Mouse (Mus musculus) lung, adult 2 months (tissue): ENCODE measurements around the gene Btbd9. TPM values are rescaled to one million over a fixed set of nuclear protein-coding genes. Genes with fewer than 3 reads are reported as not detected.

ENCODE experiments used
- DNase-seq: peaks from one replicate; pipeline ENCODE4 v3.0.0; 2022
- H3K4me1 ChIP-seq: fragments of 200-500 bp; 2 replicates; pipeline ENCODE4 v1.6.1; 2011; ENCODE audit warnings: low read length; ENCODE audit not compliant: control insufficient read depth, insufficient read depth
- H3K4me3 ChIP-seq: fragments of 200-500 bp; replicated peaks from 2 replicates; pipeline ENCODE3; 2011; ENCODE audit warnings: low read depth, mild to moderate bottlenecking, control low read depth, low read length; ENCODE audit errors: extremely low read depth
- CTCF ChIP-seq: fragments of 200-500 bp; IDR thresholded peaks from 2 replicates; pipeline ENCODE4 v1.5.1; 2011; ENCODE audit warnings: mild to moderate bottlenecking, low read length, control low read depth; ENCODE audit not compliant: insufficient read depth
- POLR2A ChIP-seq: fragments of 200-500 bp; IDR thresholded peaks from 2 replicates; pipeline ENCODE4 v1.6.1; 2011; ENCODE audit warnings: low read depth, mild to moderate bottlenecking, control low read depth, low read length, borderline replicate concordance; ENCODE audit errors: extremely low read depth
- WGBS: fragments of 180-500 bp; shearing (Covaris S2); methylation state at CpG from one replicate; pipeline ENCODE4 v1.1.7; 2018; 5-methylcytosine and 5-hydroxymethylcytosine counted together
- polyA plus RNA-seq: library from polyadenylated mRNA; depleted of rRNA; stranded (reverse); fragments of >200 nt; gene quantifications from 2 replicates; pipeline ENCODE4 v1.2.3, GENCODE M21; 2012

The Btbd9 gene
- polyA plus RNA-seq, 1 experiment: 24.2 TPM

GRCm38 (mm10) chr17:30580781-30581180 is 4.5 kb upstream of the Btbd9 start:
- H3K4me1 ChIP-seq: peaks cover 4% of the 10 kb centered on the region; the same call in 1 of the 2 replicates
- no peak for DNase-seq
- no peak for TF ChIP-seq CTCF
- no peak for TF ChIP-seq POLR2A
- no peak overlapping the region for H3K4me3 ChIP-seq
- WGBS: 71% methylated on average over 1 of the region's 1 CpGs

GRCm38 (mm10) chr17:30576946-30577345 is 658 bp upstream of the Btbd9 start:
- 45% methylated on average over 12 of the region's 12 CpGs for WGBS
- Histone ChIP-seq H3K4me3 (peak overlapping the region; percentile 93), H3K4me1 (peaks cover 13% of the 10 kb centered on the region)
- no peak for DNase-seq
- no peak for TF ChIP-seq CTCF
- TF ChIP-seq POLR2A: no peak

DNA sequence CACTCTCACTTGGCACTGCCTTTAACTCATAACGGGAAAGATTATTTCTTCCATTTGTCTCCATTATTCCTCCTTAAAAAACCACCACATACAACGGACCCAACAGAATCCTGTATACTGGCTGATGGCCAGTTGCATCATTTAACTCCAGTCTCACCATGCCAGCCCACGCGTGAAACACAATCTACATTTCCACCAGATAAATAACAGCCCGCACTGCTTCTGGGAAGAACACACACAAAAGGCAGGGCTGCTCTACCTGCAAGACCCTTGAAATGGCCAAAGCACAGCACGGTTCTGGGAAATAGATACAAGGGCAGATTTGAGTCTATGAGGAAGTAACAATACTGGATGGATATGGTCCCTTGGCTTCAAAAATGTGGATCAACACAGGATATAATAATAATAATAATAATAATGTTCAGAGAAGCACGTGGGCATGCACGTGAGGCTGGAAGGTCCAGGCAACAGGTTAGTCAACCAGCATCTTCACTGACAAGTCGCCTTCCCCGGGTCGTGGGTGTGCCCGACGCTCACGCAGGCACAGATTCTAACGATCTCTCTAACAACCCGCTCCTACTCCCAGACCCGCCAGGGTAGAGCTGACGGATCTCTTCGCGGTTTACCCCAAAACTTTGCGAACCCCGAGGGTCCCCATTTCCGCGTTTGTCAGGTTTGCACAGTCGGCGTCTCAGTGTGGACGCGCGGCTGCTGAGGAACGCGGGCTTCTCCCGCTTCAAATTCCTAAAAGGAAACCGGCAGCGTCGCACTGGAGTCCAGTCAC is 975 bp downstream of the Btbd9 start:
- Histone ChIP-seq H3K4me1 (peaks cover 17% of the 10 kb centered on the region), H3K4me3 (peak overlapping the region; percentile 93)
- peak; percentile 76 for DNase-seq
- no peak for TF ChIP-seq POLR2A
- no peak for TF ChIP-seq CTCF
- WGBS: 1% methylated on average over 35 of the region's 35 CpGs

GRCm38 (mm10) chr17:30574783-30575075 is 1.6 kb downstream of the Btbd9 start:
- no peak for TF ChIP-seq POLR2A
- no peak for TF ChIP-seq CTCF
- DNase-seq: no peak
- no peak overlapping the region for H3K4me3 ChIP-seq
- WGBS: 47% methylated on average over 8 of the region's 8 CpGs
- H3K4me1 ChIP-seq: peaks cover 21% of the 10 kb centered on the region

DNA sequence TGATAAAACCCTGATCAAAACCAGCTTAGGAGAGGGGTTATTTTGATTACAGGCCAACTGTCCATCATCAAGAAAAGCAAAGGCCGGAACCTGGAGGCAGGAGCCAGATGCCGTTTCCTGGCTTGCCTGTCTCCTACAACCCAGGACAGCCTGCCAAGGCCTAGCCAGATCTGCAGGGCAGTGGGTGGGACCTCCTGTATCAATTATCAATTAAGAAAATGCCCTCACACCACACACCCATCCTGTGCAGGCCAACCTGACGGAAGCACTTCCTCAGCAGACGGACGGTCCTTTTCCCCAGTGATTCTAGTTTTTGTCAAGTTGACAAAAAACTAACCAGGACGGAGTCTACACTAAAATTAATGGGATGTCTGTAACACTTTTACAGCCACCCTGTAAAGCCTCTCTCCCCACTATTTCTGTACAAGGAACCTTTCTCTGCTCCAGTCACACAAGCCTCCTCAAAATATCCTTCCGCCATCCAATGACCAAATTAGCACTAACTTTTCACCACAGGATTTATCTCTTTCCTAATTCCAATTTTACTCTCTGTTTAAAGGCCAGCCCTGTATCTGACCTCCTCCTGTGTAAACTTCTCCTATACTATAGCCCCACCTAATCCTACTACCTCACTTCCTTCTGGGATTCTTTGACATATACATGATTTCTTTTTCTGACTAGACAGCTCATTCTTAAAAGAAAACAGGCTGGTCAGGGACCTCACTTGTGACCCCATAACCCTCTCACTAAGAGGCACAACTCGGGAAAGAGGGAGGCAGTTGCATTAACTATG is 2.1 kb downstream of the Btbd9 start:
- TF ChIP-seq POLR2A: no peak
- no peak for TF ChIP-seq CTCF
- no peak overlapping the region for H3K4me3 ChIP-seq
- WGBS: 42% methylated on average over 8 of the region's 8 CpGs
- DNase-seq: no peak
- peaks cover 21% of the 10 kb centered on the region for H3K4me1 ChIP-seq

- no peak for DNase-seq
- Histone ChIP-seq H3K4me1 (peaks cover 17% of the 10 kb centered on the region), H3K4me3 (no peak overlapping the region)
- TF ChIP-seq POLR2A (no peak), CTCF (no peak)
- 48% methylated on average over 3 of the region's 3 CpGs for WGBS
These were observed 5.3 kb downstream of the Btbd9 start for GRCm38 (mm10) chr17:30570971-30571370.

DNA sequence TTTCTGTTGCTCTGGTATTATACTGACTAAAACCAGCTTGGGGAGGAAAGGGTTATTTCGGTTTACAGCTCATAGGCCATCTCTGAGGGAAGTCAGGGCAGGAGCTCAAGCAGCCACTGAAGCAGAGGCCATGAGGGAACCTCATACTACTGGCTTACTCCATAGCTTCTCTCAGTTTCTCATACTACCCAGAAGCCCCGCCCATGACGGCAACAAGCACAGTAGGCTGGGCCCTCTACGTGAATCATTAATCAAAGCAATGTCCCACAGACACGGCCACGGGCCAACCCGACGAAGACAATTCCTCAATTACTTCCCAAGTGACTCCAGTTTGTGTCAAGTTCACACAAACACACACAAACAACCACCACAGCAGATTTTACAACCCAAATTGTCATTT is 6.1 kb downstream of the Btbd9 start:
- H3K4me3 ChIP-seq: no peak overlapping the region
- H3K4me1 ChIP-seq: peaks cover 16% of the 10 kb centered on the region
- WGBS: 26% methylated on average over 8 of the region's 8 CpGs
- TF ChIP-seq CTCF (no peak), POLR2A (no peak)
- peak; percentile 57 for DNase-seq

GRCm38 (mm10) chr17:30568473-30568872 is 7.8 kb downstream of the Btbd9 start:
- DNase-seq: no peak
- TF ChIP-seq POLR2A (no peak), CTCF (no peak)
- Histone ChIP-seq H3K4me1 (peaks cover 7% of the 10 kb centered on the region), H3K4me3 (no peak overlapping the region)

- TF ChIP-seq CTCF (no peak), POLR2A (no peak)
- WGBS: 79% methylated on average over 7 of the region's 7 CpGs
- H3K4me1 ChIP-seq: peaks cover under 1% of the 10 kb centered on the region
- no peak for DNase-seq
- no peak overlapping the region for H3K4me3 ChIP-seq
These were observed 11.3 kb downstream of the Btbd9 start for GRCm38 (mm10) chr17:30564971-30565370.

DNA sequence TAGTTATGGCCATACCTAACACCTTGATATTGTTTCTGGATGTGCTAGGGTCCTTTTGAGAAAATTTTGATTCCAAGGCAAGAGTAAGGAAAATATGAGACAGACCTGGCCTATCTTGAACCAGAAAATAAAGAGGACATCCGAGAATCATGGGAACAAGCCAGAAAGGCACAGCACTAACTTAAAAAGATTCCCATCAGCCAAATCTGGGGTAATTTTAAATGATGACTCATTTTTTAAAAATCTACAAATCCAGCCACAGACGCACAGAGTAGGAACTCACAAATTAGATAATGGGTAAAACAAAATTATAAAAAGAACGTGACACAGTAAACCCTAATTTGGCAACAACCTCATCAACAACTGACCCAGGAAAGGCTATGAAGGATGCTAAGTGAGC is 11.9 kb downstream of the Btbd9 start:
- H3K4me3 ChIP-seq: no peak overlapping the region
- 61% methylated on average over 3 of the region's 3 CpGs for WGBS
- no peak for DNase-seq
- no peaks in the 10 kb centered on the region for H3K4me1 ChIP-seq
- TF ChIP-seq CTCF (no peak), POLR2A (no peak)

DNA sequence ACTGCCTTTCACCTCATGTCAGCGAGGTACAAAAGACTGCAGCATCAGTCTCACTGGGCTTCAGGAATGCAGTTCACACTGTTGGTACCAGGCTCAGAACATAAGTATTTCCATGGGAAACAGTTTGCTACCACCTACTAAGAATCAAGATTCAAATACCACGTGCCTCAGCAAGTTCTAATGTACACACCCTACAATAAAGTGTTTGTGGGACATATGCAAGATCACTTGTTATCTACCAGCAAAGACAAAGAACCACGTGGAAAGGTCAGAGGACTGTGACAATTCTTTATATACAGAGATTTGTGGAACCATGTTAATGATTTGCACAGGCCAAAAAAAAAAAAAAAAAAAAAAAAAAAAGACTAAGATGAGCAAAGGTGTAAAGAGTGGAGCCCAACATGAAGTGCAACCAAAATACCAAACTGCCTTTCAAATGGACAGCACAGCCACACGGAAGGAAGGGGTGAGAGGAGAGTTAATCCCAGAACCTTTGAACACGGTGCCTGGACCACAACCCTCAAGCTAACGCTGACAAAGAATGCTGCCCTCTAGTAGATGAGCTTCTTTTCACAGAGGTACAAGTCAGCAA is 12.7 kb downstream of the Btbd9 start:
- 60% methylated on average over 6 of the region's 6 CpGs for WGBS
- no peak for DNase-seq
- Histone ChIP-seq H3K4me1 (no peaks in the 10 kb centered on the region), H3K4me3 (no peak overlapping the region)
- TF ChIP-seq POLR2A (no peak), CTCF (no peak)
